Mouse (Mus musculus) cortical plate, adult 2 months (tissue): ENCODE data around the gene Lyve1.

Source experiments
- CTCF ChIP-seq: fragments of 200-500 bp; IDR thresholded peaks from 2 replicates; pipeline ENCODE4 v1.5.1; 2011; ENCODE audit warnings: mild to moderate bottlenecking, control low read depth, low read length; ENCODE audit not compliant: insufficient read depth; ENCODE audit errors: extremely low read depth
- POLR2A ChIP-seq: fragments of 200-500 bp; IDR thresholded peaks from 2 replicates; pipeline ENCODE4 v1.6.1; 2011; ENCODE audit warnings: mild to moderate bottlenecking, low read length, control low read depth; ENCODE audit not compliant: insufficient read depth; ENCODE audit errors: extremely low read depth

DNA sequence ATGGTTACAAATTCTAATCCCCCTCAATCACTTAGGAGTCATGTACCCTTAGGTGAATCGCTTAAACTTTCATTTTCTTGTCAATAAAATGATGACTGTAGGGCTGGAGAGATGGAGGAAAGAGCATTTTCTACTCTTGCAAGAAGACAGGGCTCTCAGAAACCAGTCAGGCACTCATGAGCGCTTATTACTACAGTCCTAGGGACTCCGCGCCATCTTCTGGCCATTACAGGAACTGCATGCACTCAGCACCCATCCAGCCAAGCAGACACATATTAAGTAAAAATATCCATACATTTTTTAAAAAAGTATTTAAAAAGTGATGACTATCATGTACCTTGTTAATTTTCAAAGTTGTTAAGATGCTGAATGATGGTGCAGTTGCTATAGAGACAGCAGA lies 62.0 kb downstream of the Lyve1 start:
- TF ChIP-seq CTCF (peak; percentile 98), POLR2A (no peak)
